Mouse (Mus musculus) G1E (cell line): ENCODE data around the gene Mst1r. TPM values are rescaled to one million over a fixed set of nuclear protein-coding genes. Genes with fewer than 3 reads are reported as not detected.

Experiments used
- ATAC-seq: 2 replicates; pipeline ENCODE4 v1.8.0; 2016; ENCODE audit warnings: mild to moderate bottlenecking; ENCODE audit not compliant: insufficient number of reproducible peaks, poor library complexity, low FRiP score, severe bottlenecking; ENCODE audit errors: extremely low read depth
- DNase-seq: peaks from one replicate; pipeline ENCODE4 v3.0.0; 2012; ENCODE audit warnings: low spot score
- H3K27me3 ChIP-seq: 2 replicates; pipeline ENCODE4 v1.6.1; 2012; ENCODE audit warnings: mild to moderate bottlenecking, low read length, inconsistent platforms; ENCODE audit not compliant: insufficient read depth
- H3K36me3 ChIP-seq: replicated peaks from 2 replicates; pipeline ENCODE3; 2012; ENCODE audit warnings: mild to moderate bottlenecking, inconsistent platforms
- H3K4me1 ChIP-seq: 2 replicates; pipeline ENCODE4 v1.6.1; 2012; ENCODE audit warnings: low read depth, low read length, inconsistent platforms, mixed read lengths; ENCODE audit not compliant: insufficient read depth
- H3K4me3 ChIP-seq: 2 replicates; pipeline ENCODE4 v1.5.1; 2012; ENCODE audit warnings: low read depth, mild to moderate bottlenecking, inconsistent platforms, low read length, moderate library complexity, mixed read lengths
- H3K9me3 ChIP-seq: replicated peaks from 2 replicates; pipeline ENCODE4 v1.6.1; 2012; ENCODE audit warnings: inconsistent platforms
- CTCF ChIP-seq: IDR thresholded peaks from 2 replicates; pipeline ENCODE4 v1.5.1; 2012; ENCODE audit warnings: low read depth, low read length, inconsistent platforms, mixed read lengths
- GATA1 ChIP-seq: IDR thresholded peaks from 2 replicates; pipeline ENCODE4 v1.6.1; 2012; ENCODE audit warnings: borderline replicate concordance, low read length, inconsistent platforms, mixed read lengths
- GATA2 ChIP-seq: IDR thresholded peaks from 2 replicates; pipeline ENCODE4 v1.6.1; 2012; ENCODE audit warnings: low read depth, low read length, inconsistent platforms, borderline replicate concordance
- POLR2AphosphoS5 ChIP-seq: IDR thresholded peaks from 2 replicates; pipeline ENCODE4 v1.6.1; 2012; ENCODE audit warnings: low read depth, low read length, inconsistent platforms; ENCODE audit not compliant: insufficient replicate concordance
- TAL1 ChIP-seq: conservative IDR thresholded peaks from 2 replicates; pipeline ENCODE4 v1.6.1; 2012; ENCODE audit warnings: low read depth, low read length, inconsistent platforms, mixed read lengths
- polyA plus RNA-seq: library from polyadenylated mRNA; stranded (reverse); fragments of >175 nt; gene quantifications from 2 replicates; pipeline ENCODE4 v1.2.3, GENCODE M21; 2012
- total RNA-seq, 2 experiments: library from RNA; stranded (forward) in 1 of 2; stranded (reverse) in 1 of 2; fragments of 200-1000 nt in 1 of 2; fragments of >200 nt in 1 of 2; fragmentation: Nextera tagmentation in 1 of 2; gene quantifications; 2 replicates each; pipeline ENCODE4 v1.2.3; 2014 to 2017

Gene Mst1r
- total and polyA plus RNA-seq, 3 experiments, result 0.01 TPM; not detected in 2

GRCm38 (mm10) chr9:107899855-107900254 lies 6.8 kb upstream of the Mst1r start:
- Histone ChIP-seq H3K9me3 (no peaks in the 10 kb centered on the region), H3K27me3 (no peaks in the 10 kb centered on the region), H3K36me3 (peaks cover 67% of the 10 kb centered on the region), H3K4me1 (no peaks in the 10 kb centered on the region; the same call in 1 of the 2 replicates), H3K4me3 (no peak overlapping the region)
- no peak for ATAC-seq
- no peak for TF ChIP-seq POLR2AphosphoS5
- TF ChIP-seq GATA2, result no peak
- TF ChIP-seq GATA1, result no peak
- no peak for TF ChIP-seq TAL1
- TF ChIP-seq CTCF, result no peak
- DNase-seq, result no peak

- ATAC-seq, result no peak
- Histone ChIP-seq H3K27me3 (peaks cover under 1% of the 10 kb centered on the region; the same call in 1 of the 2 replicates), H3K4me1 (peaks cover under 1% of the 10 kb centered on the region; the same call in 1 of the 2 replicates), H3K9me3 (no peaks in the 10 kb centered on the region), H3K4me3 (no peak overlapping the region), H3K36me3 (peaks cover 62% of the 10 kb centered on the region)
- 0 out of 2 replicates have a peak, but pooled peaks have one; percentile 6 for TF ChIP-seq CTCF
- TF ChIP-seq TAL1, result no peak
- DNase-seq, result no peak
Observed at GRCm38 (mm10) chr9:107900840-107901626, 5.6 kb upstream of the Mst1r start.

- DNase-seq (no peak), ATAC-seq (no peak)
- Histone ChIP-seq H3K27me3 (peaks cover 3% of the 10 kb centered on the region; the same call in 1 of the 2 replicates), H3K36me3 (peaks cover 59% of the 10 kb centered on the region), H3K4me1 (peaks cover 6% of the 10 kb centered on the region), H3K4me3 (no peak overlapping the region), H3K9me3 (no peaks in the 10 kb centered on the region)
- TF ChIP-seq GATA2 (no peak), GATA1 (no peak), TAL1 (no peak), CTCF (no peak), POLR2AphosphoS5 (no peak)
Observed at GRCm38 (mm10) chr9:107901627-107901914, 5.1 kb upstream of the Mst1r start.

GRCm38 (mm10) chr9:107904726-107905125 lies 1.9 kb upstream of the Mst1r start:
- Histone ChIP-seq H3K27me3 (peaks cover 23% of the 10 kb centered on the region), H3K36me3 (peaks cover 37% of the 10 kb centered on the region), H3K4me1 (peaks cover 27% of the 10 kb centered on the region), H3K9me3 (no peaks in the 10 kb centered on the region), H3K4me3 (no peak overlapping the region)
- peak; percentile 78 for DNase-seq
- TF ChIP-seq GATA2 (no peak), GATA1 (no peak), TAL1 (no peak), POLR2AphosphoS5 (no peak), CTCF (peak; percentile 93)
- ATAC-seq, result peak; percentile 60

- no peak for ATAC-seq
- H3K9me3 ChIP-seq, result no peaks in the 10 kb centered on the region
- peaks cover 45% of the 10 kb centered on the region for H3K27me3 ChIP-seq
- H3K4me3 ChIP-seq, result peak overlapping the region; percentile 61; the same call in 1 of the 2 replicates
- H3K4me1 ChIP-seq, result peaks cover 27% of the 10 kb centered on the region
- H3K36me3 ChIP-seq, result peaks cover 13% of the 10 kb centered on the region
- TF ChIP-seq POLR2AphosphoS5 (no peak), CTCF (no peak), TAL1 (no peak), GATA1 (no peak), GATA2 (no peak)
- DNase-seq, result no peak
Observed at GRCm38 (mm10) chr9:107906967-107907800, 511 bp downstream of the Mst1r start.

- Histone ChIP-seq H3K4me3 (no peak overlapping the region), H3K9me3 (no peaks in the 10 kb centered on the region), H3K27me3 (peaks cover 50% of the 10 kb centered on the region), H3K4me1 (peaks cover 27% of the 10 kb centered on the region), H3K36me3 (peaks cover 7% of the 10 kb centered on the region)
- DNase-seq (no peak), ATAC-seq (no peak)
- TF ChIP-seq GATA1, result no peak
- TF ChIP-seq TAL1, result no peak
- TF ChIP-seq CTCF, result no peak
- no peak for TF ChIP-seq POLR2AphosphoS5
- no peak for TF ChIP-seq GATA2
Observed at GRCm38 (mm10) chr9:107907801-107908120, 1.1 kb downstream of the Mst1r start.
